Mouse (Mus musculus) CD4-positive, CD25-positive, alpha-beta regulatory T cell, adult 4 months (primary cell): ENCODE measurements at regions not wholly inside any gene's neighbourhood (a gene's known extent, or its start where the extent isn't known, plus 50 kb on each side); places are given as distances from the start of the nearest gene placed in this dataset.

Experiments
- ATAC-seq: one replicate; pipeline ENCODE4 v1.8.0; 2017

- ATAC-seq, result no peak
These were observed 99.6 kb upstream of the 2610301B20Rik start for GRCm38 (mm10) chr4:10774557-10775215.

- ATAC-seq, result no peak
These were observed 87.6 kb upstream of the 2610301B20Rik start for GRCm38 (mm10) chr4:10786701-10787100.

GRCm38 (mm10) chr4:10788306-10788705 lies 86.0 kb upstream of the 2610301B20Rik start:
- no peak for ATAC-seq

- ATAC-seq, result no peak
These were observed 85.2 kb upstream of the 2610301B20Rik start for GRCm38 (mm10) chr4:10789141-10789540.

GRCm38 (mm10) chr4:10792628-10793027 lies 81.7 kb upstream of the 2610301B20Rik start:
- ATAC-seq, result no peak

GRCm38 (mm10) chr4:10794471-10794870 lies 79.8 kb upstream of the 2610301B20Rik start:
- ATAC-seq, result no peak

- ATAC-seq, result no peak
These were observed 73.3 kb upstream of the 2610301B20Rik start for GRCm38 (mm10) chr4:10800780-10801553.

- ATAC-seq, result no peak
These were observed 69.6 kb upstream of the 2610301B20Rik start for GRCm38 (mm10) chr4:10804735-10805134.

GRCm38 (mm10) chr4:10807260-10807659 lies 67.0 kb upstream of the 2610301B20Rik start:
- ATAC-seq, result no peak

- no peak for ATAC-seq
These were observed 61.4 kb upstream of the 2610301B20Rik start for GRCm38 (mm10) chr4:10812931-10813330.
